Mouse (Mus musculus) MEL (cell line): ENCODE data around the gene Dlg5. TPM values are rescaled to one million over a fixed set of nuclear protein-coding genes. Genes with fewer than 3 reads are reported as not detected.

Experiments
- DNase-seq: peaks from one replicate; pipeline ENCODE4 v3.0.0; 2011; ENCODE audit warnings: low read depth, low spot score
- H3K27ac ChIP-seq: 2 replicates; pipeline ENCODE4 v1.5.1; 2012; ENCODE audit warnings: low read depth, mild to moderate bottlenecking, control low read depth, low read length, moderate library complexity; ENCODE audit not compliant: control insufficient read depth
- H3K27me3 ChIP-seq, 2 experiments: fragments of 150-350 bp in 1 of 2; sonication (generic) in 1 of 2; 2 replicates each; pipeline ENCODE4 v1.6.1; 2012; ENCODE audit warnings: low read length in 2 of 2, mild to moderate bottlenecking in 2 of 2, improper control_type of control experiment in 1 of 2, moderate library complexity in 1 of 2; ENCODE audit not compliant: insufficient read depth in 2 of 2, control insufficient read depth in 1 of 2
- H3K36me3 ChIP-seq, 2 experiments: 2 replicates each; pipeline ENCODE4 v1.6.1; 2012 to 2014; ENCODE audit warnings: low read length in 2 of 2, improper control_type of control experiment in 1 of 2, inconsistent platforms in 1 of 2, mild to moderate bottlenecking in 1 of 2; ENCODE audit not compliant: insufficient read depth in 2 of 2, control insufficient read depth in 1 of 2
- H3K4me1 ChIP-seq, 2 experiments: fragments of 150-350 bp in 1 of 2; sonication (generic) in 1 of 2; 2 replicates each; pipeline ENCODE4 v1.6.1; 2012; ENCODE audit warnings: low read length in 2 of 2, improper control_type of control experiment in 1 of 2, mild to moderate bottlenecking in 1 of 2; ENCODE audit not compliant: insufficient read depth in 2 of 2, control insufficient read depth in 1 of 2
- H3K4me3 ChIP-seq, 2 experiments: fragments of 150-350 bp in 1 of 2; sonication (generic) in 1 of 2; 2 replicates each; pipeline ENCODE4 v1.5.1; 2012; ENCODE audit warnings: low read depth in 2 of 2, low read length in 2 of 2, mild to moderate bottlenecking in 2 of 2, moderate library complexity in 2 of 2, control low read depth in 1 of 2, improper control_type of control experiment in 1 of 2; ENCODE audit not compliant: control insufficient read depth in 1 of 2, insufficient read depth in 1 of 2
- H3K79me2 ChIP-seq: 2 replicates; pipeline ENCODE4 v1.6.1; 2012; ENCODE audit warnings: mild to moderate bottlenecking, low read length, moderate library complexity; ENCODE audit not compliant: control insufficient read depth, poor library complexity, insufficient read depth
- H3K9ac ChIP-seq: 2 replicates; pipeline ENCODE4 v1.6.1; 2012; ENCODE audit warnings: low read depth, mild to moderate bottlenecking, control low read depth, low read length, moderate library complexity; ENCODE audit not compliant: control insufficient read depth, poor library complexity, severe bottlenecking
- H3K9me3 ChIP-seq: fragments of 150-350 bp; sonication (generic); replicated peaks from 2 replicates; pipeline ENCODE4 v1.6.1; 2012; ENCODE audit warnings: mild to moderate bottlenecking, low read length, improper control_type of control experiment, moderate library complexity; ENCODE audit not compliant: insufficient read depth
- BHLHE40 ChIP-seq: IDR thresholded peaks from 2 replicates; pipeline ENCODE4 v1.6.1; 2012; ENCODE audit warnings: low read depth, mild to moderate bottlenecking, inconsistent platforms, low read length, improper control_type of control experiment, borderline replicate concordance
- CHD1 ChIP-seq: IDR thresholded peaks from 2 replicates; pipeline ENCODE4 v1.6.1; 2012; ENCODE audit warnings: low read depth, mild to moderate bottlenecking, inconsistent platforms, low read length, improper control_type of control experiment
- CTCF ChIP-seq, 3 experiments: IDR thresholded peaks in 2 of 3; conservative IDR thresholded peaks in 1 of 3; 2 replicates each; pipeline ENCODE4 v1.5.1; 2011 to 2012; ENCODE audit warnings: low read length in 3 of 3, low read depth in 2 of 3, mild to moderate bottlenecking in 2 of 3, improper control_type of control experiment in 1 of 3, inconsistent platforms in 1 of 3, mixed read lengths in 1 of 3, moderate library complexity in 1 of 3; ENCODE audit not compliant: control insufficient read depth in 1 of 3, insufficient read depth in 1 of 3, poor library complexity in 1 of 3, severe bottlenecking in 1 of 3
- EP300 ChIP-seq, 2 experiments: IDR thresholded peaks; 2 replicates each; pipeline ENCODE4 v1.6.1; 2011; ENCODE audit warnings: improper control_type of control experiment in 2 of 2, low read length in 2 of 2, low read depth in 1 of 2, mild to moderate bottlenecking in 1 of 2
- GABPA ChIP-seq: IDR thresholded peaks from 2 replicates; pipeline ENCODE4 v1.6.1; 2012; ENCODE audit warnings: low read depth, mild to moderate bottlenecking, inconsistent platforms, low read length, improper control_type of control experiment, moderate library complexity
- GATA1 ChIP-seq: IDR thresholded peaks from 2 replicates; pipeline ENCODE4 v1.6.1; 2011; ENCODE audit warnings: low read depth, low read length, improper control_type of control experiment
- HCFC1 ChIP-seq: IDR thresholded peaks from 2 replicates; pipeline ENCODE4 v1.6.1; 2012; ENCODE audit warnings: low read depth, mild to moderate bottlenecking, inconsistent platforms, low read length, improper control_type of control experiment, moderate library complexity
- KAT2A ChIP-seq: conservative IDR thresholded peaks from 2 replicates; pipeline ENCODE4 v1.6.1; 2012; ENCODE audit warnings: low read depth, low read length, improper control_type of control experiment, inconsistent platforms
- MAFK ChIP-seq: IDR thresholded peaks from 2 replicates; pipeline ENCODE4 v1.6.1; 2011; ENCODE audit warnings: low read depth, mild to moderate bottlenecking, low read length, improper control_type of control experiment, borderline replicate concordance
- MAX ChIP-seq: IDR thresholded peaks from 2 replicates; pipeline ENCODE4 v1.6.1; 2011; ENCODE audit warnings: low read length, improper control_type of control experiment
- MAZ ChIP-seq: IDR thresholded peaks from 2 replicates; pipeline ENCODE4 v1.6.1; 2012; ENCODE audit warnings: low read depth, mild to moderate bottlenecking, inconsistent platforms, low read length, improper control_type of control experiment
- MEF2A ChIP-seq: IDR thresholded peaks from 2 replicates; pipeline ENCODE4 v1.6.1; 2014; ENCODE audit warnings: low read depth, mild to moderate bottlenecking, inconsistent platforms, low read length, improper control_type of control experiment; ENCODE audit not compliant: poor library complexity, insufficient replicate concordance, severe bottlenecking; ENCODE audit errors: extremely low read depth
- MXI1 ChIP-seq: IDR thresholded peaks from 2 replicates; pipeline ENCODE4 v1.6.1; 2011; ENCODE audit warnings: mild to moderate bottlenecking, low read depth, low read length, improper control_type of control experiment
- MYB ChIP-seq: IDR thresholded peaks from 2 replicates; pipeline ENCODE4 v1.6.1; 2011; ENCODE audit warnings: mild to moderate bottlenecking, low read depth, low read length, improper control_type of control experiment
- MYC ChIP-seq: IDR thresholded peaks from 2 replicates; pipeline ENCODE4 v1.6.1; 2011; ENCODE audit warnings: low read depth, mild to moderate bottlenecking, low read length, improper control_type of control experiment, moderate library complexity
- NELFE ChIP-seq: IDR thresholded peaks from 2 replicates; pipeline ENCODE4 v1.6.1; 2011; ENCODE audit warnings: low read depth, low read length, improper control_type of control experiment
- NRF1 ChIP-seq: IDR thresholded peaks from 2 replicates; pipeline ENCODE4 v1.6.1; 2014; ENCODE audit warnings: low read depth, mild to moderate bottlenecking, inconsistent platforms, low read length, improper control_type of control experiment, moderate library complexity; ENCODE audit not compliant: poor library complexity, insufficient read depth, severe bottlenecking
- POLR2A ChIP-seq, 2 experiments: IDR thresholded peaks; 2 replicates each; pipeline ENCODE4 v1.6.1; 2011 to 2012; ENCODE audit warnings: low read length in 2 of 2, mild to moderate bottlenecking in 2 of 2, control low read depth in 1 of 2, improper control_type of control experiment in 1 of 2, low read depth in 1 of 2, moderate library complexity in 1 of 2; ENCODE audit not compliant: control insufficient read depth in 1 of 2, insufficient read depth in 1 of 2, poor library complexity in 1 of 2
- POLR2AphosphoS2 ChIP-seq: IDR thresholded peaks from 2 replicates; pipeline ENCODE4 v1.6.1; 2011; ENCODE audit warnings: low read length, improper control_type of control experiment
- POLR2AphosphoS5 ChIP-seq: IDR thresholded peaks from 2 replicates; pipeline ENCODE4 v1.6.1; 2012; ENCODE audit warnings: low read depth, borderline replicate concordance, mild to moderate bottlenecking, inconsistent platforms, low read length, moderate library complexity, mixed read lengths
- RAD21 ChIP-seq: IDR thresholded peaks from 2 replicates; pipeline ENCODE4 v1.6.1; 2011; ENCODE audit warnings: mild to moderate bottlenecking, low read depth, low read length, improper control_type of control experiment
- SIN3A ChIP-seq: IDR thresholded peaks from 2 replicates; pipeline ENCODE4 v1.6.1; 2012; ENCODE audit warnings: low read length, improper control_type of control experiment, inconsistent platforms
- TAL1 ChIP-seq: IDR thresholded peaks from 2 replicates; pipeline ENCODE4 v1.6.1; 2012; ENCODE audit warnings: mild to moderate bottlenecking, inconsistent platforms, low read length, moderate library complexity, mixed read lengths
- TCF12 ChIP-seq: IDR thresholded peaks from 2 replicates; pipeline ENCODE4 v1.6.1; 2014; ENCODE audit warnings: low read depth, mild to moderate bottlenecking, inconsistent platforms, low read length, improper control_type of control experiment, moderate library complexity
- USF1 ChIP-seq: IDR thresholded peaks from 2 replicates; pipeline ENCODE4 v1.6.1; 2014; ENCODE audit warnings: low read depth, mild to moderate bottlenecking, inconsistent platforms, low read length, improper control_type of control experiment, moderate library complexity
- ZKSCAN1 ChIP-seq: IDR thresholded peaks from 2 replicates; pipeline ENCODE4 v1.6.1; 2012; ENCODE audit warnings: low read depth, mild to moderate bottlenecking, inconsistent platforms, low read length, improper control_type of control experiment, moderate library complexity
- ZNF384 ChIP-seq: IDR thresholded peaks from 2 replicates; pipeline ENCODE4 v1.6.1; 2012; ENCODE audit warnings: low read depth, mild to moderate bottlenecking, inconsistent platforms, low read length, improper control_type of control experiment
- polyA plus RNA-seq, 2 experiments: library from polyadenylated mRNA; stranded (reverse) in 1 of 2; unstranded in 1 of 2; fragments of >175 nt in 1 of 2; fragments of >200 nt in 1 of 2; gene quantifications; 2 replicates each; pipeline versions ENCODE4 v1.2.1 to v1.2.4; 2012; ENCODE audit warnings: low replicate concordance in 2 of 2, low read depth in 1 of 2; ENCODE audit not compliant: insufficient read length in 2 of 2, insufficient read depth in 1 of 2, missing spikeins in 1 of 2
- total RNA-seq: library from RNA; depleted of rRNA; stranded (reverse); fragments of 300-350 nt; gene quantifications from 2 replicates; pipeline ENCODE4 v1.2.3, GENCODE M21; 2012

The Dlg5 gene
- total and polyA plus RNA-seq, 3 experiments, result not detected

GRCm38 (mm10) chr14:24282276-24282675, 36.6 kb upstream of the Dlg5 start:
- DNase-seq, result no peak
- no peaks in the 10 kb centered on the region for H3K27me3 ChIP-seq
- no peak overlapping the region for H3K4me3 ChIP-seq
- TF ChIP-seq MYB (no peak), CHD1 (no peak), BHLHE40 (no peak), ZNF384 (no peak), USF1 (no peak)
- H3K9ac ChIP-seq, result no peak overlapping the region
- H3K9me3 ChIP-seq, result no peaks in the 10 kb centered on the region
- H3K36me3 ChIP-seq, result no peaks in the 10 kb centered on the region
- H3K4me1 ChIP-seq, result no peaks in the 10 kb centered on the region
- H3K79me2 ChIP-seq, result no peaks in the 10 kb centered on the region
- no peak overlapping the region for H3K27ac ChIP-seq

GRCm38 (mm10) chr14:24281278-24281677, 35.6 kb upstream of the Dlg5 start:
- Histone ChIP-seq H3K9ac (no peak overlapping the region), H3K4me3 (no peak overlapping the region), H3K36me3 (no peaks in the 10 kb centered on the region), H3K79me2 (no peaks in the 10 kb centered on the region), H3K27me3 (no peaks in the 10 kb centered on the region), H3K9me3 (no peaks in the 10 kb centered on the region), H3K4me1 (no peaks in the 10 kb centered on the region), H3K27ac (no peak overlapping the region)
- TF ChIP-seq NRF1 (no peak), BHLHE40 (no peak), MXI1 (no peak), SIN3A (no peak), RAD21 (no peak), POLR2AphosphoS2 (no peak), GABPA (no peak), MYC (no peak), ZNF384 (no peak), ZKSCAN1 (no peak)
- DNase-seq, result no peak

DNA sequence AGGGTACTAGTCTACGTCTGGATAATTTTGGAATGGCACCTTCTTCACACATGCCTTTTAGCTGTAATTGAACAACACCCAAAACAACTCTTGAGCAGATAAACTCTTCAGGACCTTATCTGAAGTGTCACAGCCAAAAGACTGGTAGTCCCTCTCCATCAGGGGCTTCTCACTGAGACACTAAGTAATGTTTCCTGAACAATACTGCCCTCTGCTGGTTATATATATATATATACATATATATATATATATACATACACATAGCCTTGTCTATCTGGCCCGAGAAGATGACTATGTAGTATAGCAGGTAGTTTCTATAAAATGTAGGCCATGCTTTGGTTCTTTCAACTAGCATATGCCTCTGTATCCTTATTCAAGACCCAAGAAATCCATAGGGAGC, 29.8 kb upstream of the Dlg5 start:
- Histone ChIP-seq H3K4me3 (no peak overlapping the region), H3K79me2 (no peaks in the 10 kb centered on the region), H3K9ac (no peak overlapping the region), H3K9me3 (no peaks in the 10 kb centered on the region), H3K27me3 (no peaks in the 10 kb centered on the region), H3K4me1 (no peaks in the 10 kb centered on the region), H3K36me3 (no peaks in the 10 kb centered on the region), H3K27ac (no peak overlapping the region)
- DNase-seq, result no peak
- TF ChIP-seq GATA1, result no peak
- no peak for TF ChIP-seq CTCF (IDR thresholded peaks at IDR 0.05 in 2 of 3, conservative IDR thresholded peaks at IDR 0.05 in 1 of 3; ENCODE audit: control insufficient read depth in 1 of 3, insufficient read depth in 1 of 3, low read depth in 2 of 3, low read length in 3 of 3, poor library complexity in 1 of 3, severe bottlenecking in 1 of 3)
- TF ChIP-seq TCF12, result no peak
- TF ChIP-seq MAX, result no peak
- TF ChIP-seq MEF2A, result no peak
- no peak for TF ChIP-seq TAL1
- TF ChIP-seq HCFC1, result no peak
- TF ChIP-seq CHD1, result no peak
- no peak for TF ChIP-seq MAFK
- TF ChIP-seq POLR2A (IDR thresholded peaks at IDR 0.05; ENCODE audit: control insufficient read depth in 1 of 2, insufficient read depth in 1 of 2, low read depth in 1 of 2, low read length in 2 of 2, poor library complexity in 1 of 2), result no peak
- TF ChIP-seq MYB, result no peak
- no peak for TF ChIP-seq NRF1
- no peak for TF ChIP-seq NELFE
- no peak for TF ChIP-seq KAT2A
- TF ChIP-seq POLR2AphosphoS5, result no peak
- TF ChIP-seq EP300 (IDR thresholded peaks at IDR 0.05; ENCODE audit: low read depth in 1 of 2, low read length in 2 of 2), result no peak
- TF ChIP-seq MAZ, result no peak
- no peak for TF ChIP-seq MYC
